Mouse (Mus musculus): ENCODE measurements around the gene Rtf1. TPM values are rescaled to one million over a fixed set of nuclear protein-coding genes. Genes with fewer than 3 reads are reported as not detected.

Gene Rtf1
- polyA plus RNA-seq, 1 experiment from 2014 or later, result 46.1 TPM

- ATAC-seq (ENCODE audit: insufficient number of reproducible peaks, low FRiP score, low TSS enrichment, low read depth), result peak; percentile 87
- WGBS, result under 1% methylated on average over 39 of the region's 39 CpGs
- Histone ChIP-seq H3K9ac (ENCODE audit: low read length) (peak overlapping the region; percentile 95), H3K9me3 (ENCODE audit: control insufficient read depth, low read length) (no peaks in the 10 kb centered on the region), H3K4me1 (ENCODE audit: control insufficient read depth, insufficient read depth, low read length) (peaks cover 6% of the 10 kb centered on the region; the same call in 1 of the 2 replicates), H3K4me3 (ENCODE audit: low read depth, low read length) (peak overlapping the region; percentile 99), H3K4me2 (ENCODE audit: low read depth, severe bottlenecking) (peak overlapping the region; percentile 68), H3K27ac (replicated peaks; ENCODE audit: low read depth, low read length) (peak overlapping the region; percentile 58), H3K27me3 (ENCODE audit: control insufficient read depth, insufficient read depth, low read length) (no peaks in the 10 kb centered on the region), H3K36me3 (ENCODE audit: control insufficient read depth, insufficient read depth, low read length) (no peaks in the 10 kb centered on the region)
- no peak for DNase-seq (ENCODE audit: low spot score)
Observed at GRCm38 (mm10) chr2:119675215-119675784, 432 bp downstream of the Rtf1 start.

GRCm38 (mm10) chr2:119675831-119676230, 963 bp downstream of the Rtf1 start:
- ATAC-seq (ENCODE audit: insufficient number of reproducible peaks, low FRiP score, low TSS enrichment, low read depth), result no peak
- 12% methylated on average over 5 of the region's 5 CpGs for WGBS
- no peak overlapping the region; the same call in 1 of the 2 replicates for H3K27ac ChIP-seq (replicated peaks; ENCODE audit: low read depth, low read length)

GRCm38 (mm10) chr2:119683706-119684105, 8.8 kb downstream of the Rtf1 start:
- no peak for ATAC-seq (ENCODE audit: insufficient number of reproducible peaks, low FRiP score, low TSS enrichment, low read depth)
- 90% methylated on average over 2 of the region's 2 CpGs for WGBS
- H3K27me3 ChIP-seq (ENCODE audit: control insufficient read depth, insufficient read depth, low read length), result no peaks in the 10 kb centered on the region
- peaks cover 5% of the 10 kb centered on the region for H3K36me3 ChIP-seq (ENCODE audit: control insufficient read depth, insufficient read depth, low read length)
- DNase-seq (ENCODE audit: low spot score), result no peak
- H3K9ac ChIP-seq (ENCODE audit: low read length), result no peak overlapping the region
- H3K4me1 ChIP-seq (ENCODE audit: control insufficient read depth, insufficient read depth, low read length), result no peaks in the 10 kb centered on the region
- no peaks in the 10 kb centered on the region for H3K9me3 ChIP-seq (ENCODE audit: control insufficient read depth, low read length)
- H3K4me2 ChIP-seq (ENCODE audit: low read depth, severe bottlenecking), result no peak overlapping the region
- H3K27ac ChIP-seq (replicated peaks; ENCODE audit: low read depth, low read length), result no peak overlapping the region
- H3K4me3 ChIP-seq (ENCODE audit: low read depth, low read length), result no peak overlapping the region

More at GRCm38 (mm10) chr2:119675831-119676230, 963 bp downstream of the Rtf1 start:
- Histone ChIP-seq H3K9ac (ENCODE audit: low read length) (peak overlapping the region; percentile 95), H3K4me2 (ENCODE audit: low read depth, severe bottlenecking) (peak overlapping the region; percentile 68), H3K4me1 (ENCODE audit: control insufficient read depth, insufficient read depth, low read length) (peaks cover 6% of the 10 kb centered on the region; the same call in 1 of the 2 replicates), H3K36me3 (ENCODE audit: control insufficient read depth, insufficient read depth, low read length) (no peaks in the 10 kb centered on the region), H3K4me3 (ENCODE audit: low read depth, low read length) (peak overlapping the region; percentile 99), H3K27me3 (ENCODE audit: control insufficient read depth, insufficient read depth, low read length) (no peaks in the 10 kb centered on the region), H3K9me3 (ENCODE audit: control insufficient read depth, low read length) (no peaks in the 10 kb centered on the region)
- no peak for DNase-seq (ENCODE audit: low spot score)

GRCm38 (mm10) chr2:119692003-119692701, 17.3 kb downstream of the Rtf1 start:
- H3K36me3 ChIP-seq (ENCODE audit: control insufficient read depth, insufficient read depth, low read length), result 0 out of 2 replicates have a peak, but pooled peaks cover 3% of the 10 kb centered on the region
- ATAC-seq (ENCODE audit: insufficient number of reproducible peaks, low FRiP score, low TSS enrichment, low read depth), result no peak

GRCm38 (mm10) chr2:119694826-119695225, 20.0 kb downstream of the Rtf1 start:
- no peak for ATAC-seq (ENCODE audit: insufficient number of reproducible peaks, low FRiP score, low TSS enrichment, low read depth)
- 95% methylated on average over 1 of the region's 2 CpGs for WGBS

More at GRCm38 (mm10) chr2:119692003-119692701, 17.3 kb downstream of the Rtf1 start:
- Histone ChIP-seq H3K9me3 (ENCODE audit: control insufficient read depth, low read length) (no peaks in the 10 kb centered on the region), H3K27ac (replicated peaks; ENCODE audit: low read depth, low read length) (no peak overlapping the region), H3K4me2 (ENCODE audit: low read depth, severe bottlenecking) (no peak overlapping the region), H3K4me3 (ENCODE audit: low read depth, low read length) (no peak overlapping the region), H3K9ac (ENCODE audit: low read length) (no peak overlapping the region), H3K27me3 (ENCODE audit: control insufficient read depth, insufficient read depth, low read length) (no peaks in the 10 kb centered on the region), H3K4me1 (ENCODE audit: control insufficient read depth, insufficient read depth, low read length) (no peaks in the 10 kb centered on the region)
- no peak for DNase-seq (ENCODE audit: low spot score)
- WGBS, result 79% methylated on average over 9 of the region's 9 CpGs

GRCm38 (mm10) chr2:119696111-119696510, 21.2 kb downstream of the Rtf1 start:
- Histone ChIP-seq H3K27me3 (ENCODE audit: control insufficient read depth, insufficient read depth, low read length) (no peaks in the 10 kb centered on the region), H3K36me3 (ENCODE audit: control insufficient read depth, insufficient read depth, low read length) (0 out of 2 replicates have a peak, but pooled peaks cover 5% of the 10 kb centered on the region), H3K9ac (ENCODE audit: low read length) (no peak overlapping the region), H3K9me3 (ENCODE audit: control insufficient read depth, low read length) (no peaks in the 10 kb centered on the region), H3K27ac (replicated peaks; ENCODE audit: low read depth, low read length) (no peak overlapping the region), H3K4me2 (ENCODE audit: low read depth, severe bottlenecking) (no peak overlapping the region), H3K4me1 (ENCODE audit: control insufficient read depth, insufficient read depth, low read length) (no peaks in the 10 kb centered on the region), H3K4me3 (ENCODE audit: low read depth, low read length) (no peak overlapping the region)
- WGBS, result 80% methylated on average over 1 of the region's 1 CpGs
- ATAC-seq (ENCODE audit: insufficient number of reproducible peaks, low FRiP score, low TSS enrichment, low read depth), result no peak
- DNase-seq (ENCODE audit: low spot score), result no peak

More at GRCm38 (mm10) chr2:119694826-119695225, 20.0 kb downstream of the Rtf1 start:
- Histone ChIP-seq H3K4me3 (ENCODE audit: low read depth, low read length) (no peak overlapping the region), H3K9me3 (ENCODE audit: control insufficient read depth, low read length) (no peaks in the 10 kb centered on the region), H3K27ac (replicated peaks; ENCODE audit: low read depth, low read length) (no peak overlapping the region), H3K4me2 (ENCODE audit: low read depth, severe bottlenecking) (no peak overlapping the region), H3K9ac (ENCODE audit: low read length) (no peak overlapping the region), H3K27me3 (ENCODE audit: control insufficient read depth, insufficient read depth, low read length) (no peaks in the 10 kb centered on the region), H3K36me3 (ENCODE audit: control insufficient read depth, insufficient read depth, low read length) (0 out of 2 replicates have a peak, but pooled peaks cover 3% of the 10 kb centered on the region), H3K4me1 (ENCODE audit: control insufficient read depth, insufficient read depth, low read length) (no peaks in the 10 kb centered on the region)
- no peak for DNase-seq (ENCODE audit: low spot score)

GRCm38 (mm10) chr2:119698472-119698871, 23.6 kb downstream of the Rtf1 start:
- no peaks in the 10 kb centered on the region for H3K9me3 ChIP-seq (ENCODE audit: control insufficient read depth, low read length)

GRCm38 (mm10) chr2:119699962-119700361, 25.1 kb downstream of the Rtf1 start:
- no peak for DNase-seq (ENCODE audit: low spot score)
- Histone ChIP-seq H3K27me3 (ENCODE audit: control insufficient read depth, insufficient read depth, low read length) (no peaks in the 10 kb centered on the region), H3K4me1 (ENCODE audit: control insufficient read depth, insufficient read depth, low read length) (no peaks in the 10 kb centered on the region), H3K4me3 (ENCODE audit: low read depth, low read length) (no peak overlapping the region), H3K36me3 (ENCODE audit: control insufficient read depth, insufficient read depth, low read length) (0 out of 2 replicates have a peak, but pooled peaks cover 3% of the 10 kb centered on the region), H3K9me3 (ENCODE audit: control insufficient read depth, low read length) (no peaks in the 10 kb centered on the region), H3K4me2 (ENCODE audit: low read depth, severe bottlenecking) (no peak overlapping the region), H3K27ac (replicated peaks; ENCODE audit: low read depth, low read length) (no peak overlapping the region), H3K9ac (ENCODE audit: low read length) (no peak overlapping the region)
- no peak for ATAC-seq (ENCODE audit: insufficient number of reproducible peaks, low FRiP score, low TSS enrichment, low read depth)
- WGBS, result 94% methylated on average over 3 of the region's 3 CpGs

More at GRCm38 (mm10) chr2:119698472-119698871, 23.6 kb downstream of the Rtf1 start:
- H3K36me3 ChIP-seq (ENCODE audit: control insufficient read depth, insufficient read depth, low read length), result 0 out of 2 replicates have a peak, but pooled peaks cover 3% of the 10 kb centered on the region
- H3K4me1 ChIP-seq (ENCODE audit: control insufficient read depth, insufficient read depth, low read length), result no peaks in the 10 kb centered on the region
- ATAC-seq (ENCODE audit: insufficient number of reproducible peaks, low FRiP score, low TSS enrichment, low read depth) (no peak), DNase-seq (ENCODE audit: low spot score) (no peak)
- H3K27me3 ChIP-seq (ENCODE audit: control insufficient read depth, insufficient read depth, low read length), result no peaks in the 10 kb centered on the region
- H3K27ac ChIP-seq (replicated peaks; ENCODE audit: low read depth, low read length), result no peak overlapping the region
- H3K4me2 ChIP-seq (ENCODE audit: low read depth, severe bottlenecking), result no peak overlapping the region
- no peak overlapping the region for H3K4me3 ChIP-seq (ENCODE audit: low read depth, low read length)
- no peak overlapping the region for H3K9ac ChIP-seq (ENCODE audit: low read length)
- WGBS, result 88% methylated on average over 2 of the region's 2 CpGs

Measured in limb, embryonic 11.5 days (tissue).